8 mouse cellular contexts compared by ENCODE assay signal in genomic region chr17:45575123-45575897, GRCm38 (mm10). TPM values are rescaled to one million over a fixed set of nuclear protein-coding genes. Genes with fewer than 3 reads are reported as not detected.
A peak's percentile ranks its signal among the peaks of the same experiment; 100 is the strongest.
DNase-seq lines count a peak whose midpoint lies in the region; ATAC-seq and TF ChIP-seq lines count a peak whose summit lies in the region.
"Had no signal": no experiment of that assay in that cellular context is flagged by ENCODE, and none has a peak within 500 bp of the region (broad histone marks: within the 10 kb centered on the region; RNA-seq: fewer than 3 reads in every experiment).

No protein-coding gene starts in this region.

- TF ChIP-seq CTCF in layer of hippocampus, adult 2 months (conservative IDR thresholded peaks at IDR 0.05): no peak
- TF ChIP-seq CTCF in hindbrain, postnatal 0 days (IDR thresholded peaks at IDR 0.05; ENCODE audit: low read depth): no peak

- ATAC-seq in forebrain, embryonic 12.5 days (ENCODE audit: low FRiP score): no peak
- ATAC-seq in hindbrain, postnatal 0 days: no peak
- no peak for ATAC-seq in activated CD4-positive, CD25-positive, alpha-beta regulatory T cell, adult 4 months

- 90% methylated on average over 8 of the region's 8 CpGs for WGBS in forebrain, embryonic 12.5 days
- WGBS in hindbrain, postnatal 0 days: 85% methylated on average over 8 of the region's 8 CpGs

- H3K79me2 ChIP-seq in myocyte (ENCODE audit: control insufficient read depth, insufficient read depth): peaks cover 27% of the 10 kb centered on the region

- H3K27me3 ChIP-seq in forebrain, embryonic 12.5 days: no peaks in the 10 kb centered on the region
- H3K27me3 ChIP-seq in hindbrain, postnatal 0 days (ENCODE audit: insufficient read depth, low read length): no peaks in the 10 kb centered on the region
- no peaks in the 10 kb centered on the region for H3K27me3 ChIP-seq in myocyte (ENCODE audit: control insufficient read depth, insufficient read depth, insufficient read length)

- no peak for DNase-seq in layer of hippocampus, adult 2 months (ENCODE audit: low spot score in 2 of 2)
- DNase-seq in layer of hippocampus, postnatal 36 days: no peak
- DNase-seq in hindbrain, postnatal 0 days (ENCODE audit: low spot score): no peak
- no peak for DNase-seq in c-Kit-positive CD71-positive TER-119-positive erythroid progenitor cells, embryonic 14.5 days (ENCODE audit: low spot score)
- DNase-seq: kidney, postnatal 14 days had no signal

- H3K4me2 ChIP-seq in forebrain, embryonic 12.5 days: peak overlapping the region; percentile 81; the same call in 1 of the 2 replicates
- H3K4me2 ChIP-seq in hindbrain, postnatal 0 days (ENCODE audit: low read depth, low read length): peak overlapping the region; percentile 79; the same call in 1 of the 2 replicates
- peak overlapping the region; percentile 70 for H3K4me2 ChIP-seq in myocyte (ENCODE audit: low read depth)

- peaks cover 25% of the 10 kb centered on the region for H3K4me1 ChIP-seq in forebrain, embryonic 12.5 days
- H3K4me1 ChIP-seq in hindbrain, postnatal 0 days (ENCODE audit: insufficient read depth, low read length): peaks cover 3% of the 10 kb centered on the region; the same call in 1 of the 2 replicates

- no peak for TF ChIP-seq POLR2A in myocyte (IDR thresholded peaks at IDR 0.05; ENCODE audit: insufficient read length, low read depth)

- no peak overlapping the region for H3K4me3 ChIP-seq in layer of hippocampus, adult 2 months
- H3K4me3 ChIP-seq in forebrain, embryonic 12.5 days (replicated peaks): no peak overlapping the region
- H3K4me3 ChIP-seq in hindbrain, postnatal 0 days (ENCODE audit: low read length): no peak overlapping the region
- H3K4me3 ChIP-seq in myocyte: peak overlapping the region; percentile 95

- H3K36me3 ChIP-seq in forebrain, embryonic 12.5 days (replicated peaks): peaks cover 15% of the 10 kb centered on the region
- peaks cover 12% of the 10 kb centered on the region for H3K36me3 ChIP-seq in hindbrain, postnatal 0 days (ENCODE audit: insufficient read depth, low read length)
- H3K36me3 ChIP-seq in myocyte (ENCODE audit: control insufficient read depth, insufficient read depth): peaks cover 18% of the 10 kb centered on the region

- no peaks in the 10 kb centered on the region for H3K9me3 ChIP-seq in forebrain, embryonic 12.5 days
- H3K9me3 ChIP-seq in hindbrain, postnatal 0 days (ENCODE audit: low read length): no peaks in the 10 kb centered on the region

- peak overlapping the region; percentile 99 for H3K27ac ChIP-seq in layer of hippocampus, adult 2 months
- H3K27ac ChIP-seq in forebrain, embryonic 12.5 days: peak overlapping the region; percentile 98
- peak overlapping the region; percentile 96 for H3K27ac ChIP-seq in hindbrain, postnatal 0 days

- 0 out of 2 replicates have a peak overlapping the region, but pooled peaks have one; percentile 7 for H3K9ac ChIP-seq in forebrain, embryonic 12.5 days
- H3K9ac ChIP-seq in hindbrain, postnatal 0 days (replicated peaks; ENCODE audit: low read length): peak overlapping the region; percentile 100; the same call in 1 of the 2 replicates

- H3ac ChIP-seq in myocyte (ENCODE audit: control insufficient read depth, insufficient read length): no peak overlapping the region

TF ChIP-seq in myocyte, 11 proteins besides CTCF, POLR2A, EP300 and RAD21:
- TF ChIP-seq REST (IDR thresholded peaks at IDR 0.05; ENCODE audit: insufficient read depth, insufficient read length) (no peak), TCF12 (IDR thresholded peaks at IDR 0.05; ENCODE audit: insufficient read depth, poor library complexity, severe bottlenecking) (no peak)

RNA-seq across cellular contexts. Expression of gene Hsp90ab1, which starts 2.2 kb away (rescaled TPM):
- 1,000 to 10,000 TPM; 1,695 to 1,765 TPM for total RNA-seq in layer of hippocampus, adult 2 months (2021)
- total RNA-seq in layer of hippocampus, postnatal 36 days (2021): 1,000 to 10,000 TPM; 1,811 to 1,865 TPM
- polyA plus RNA-seq in forebrain, embryonic 12.5 days (2016; fragmentation: Nextera tagmentation; extraction: Ambion mirVana): 1,580 and 1,603 TPM in 2 replicates
- 982 and 1,365 TPM in 2 replicates for total RNA-seq in hindbrain, postnatal 0 days (2014; rRNA removed)
- polyA plus RNA-seq in hindbrain, postnatal 0 days (2015; fragmentation: Nextera tagmentation; extraction: Ambion mirVana): 1,472 and 1,504 TPM in 2 replicates
- polyA plus RNA-seq in myocyte (2012; fragmentation: generic; extraction: Trizol): 1,606 TPM
- 100 to 1,000 TPM; 836 to 982 TPM for polyA plus RNA-seq in activated CD4-positive, CD25-positive, alpha-beta regulatory T cell, adult 4 months (2017; shearing (Covaris generic))

RNA-seq across cellular contexts. Expression of gene Slc35b2, which starts 11.6 kb away (rescaled TPM):
- 10 to 100 TPM; 31.1 to 31.8 TPM for total RNA-seq in layer of hippocampus, adult 2 months (2021)
- 10 to 100 TPM; 28.2 to 29.4 TPM for total RNA-seq in layer of hippocampus, postnatal 36 days (2021)
- polyA plus RNA-seq in forebrain, embryonic 12.5 days (2016; fragmentation: Nextera tagmentation; extraction: Ambion mirVana): 91.0 and 91.7 TPM in 2 replicates
- 105 and 139 TPM in 2 replicates for total RNA-seq in hindbrain, postnatal 0 days (2014; rRNA removed)
- polyA plus RNA-seq in hindbrain, postnatal 0 days (2015; fragmentation: Nextera tagmentation; extraction: Ambion mirVana): 90.3 and 94.0 TPM in 2 replicates
- polyA plus RNA-seq in myocyte (2012; fragmentation: generic; extraction: Trizol): 80.1 TPM
- 10 to 100 TPM; 27.7 to 33.8 TPM for polyA plus RNA-seq in activated CD4-positive, CD25-positive, alpha-beta regulatory T cell, adult 4 months (2017; shearing (Covaris generic))

RNA-seq across cellular contexts. Expression of gene Nfkbie, which starts 19.8 kb away (rescaled TPM):
- 1 to 10 TPM; 2.6 to 2.7 TPM for total RNA-seq in layer of hippocampus, adult 2 months (2021)
- total RNA-seq in layer of hippocampus, postnatal 36 days (2021): 1 to 10 TPM; 2.6 to 3.4 TPM
- polyA plus RNA-seq in forebrain, embryonic 12.5 days (2016; fragmentation: Nextera tagmentation; extraction: Ambion mirVana): 5.5 and 5.7 TPM in 2 replicates
- total RNA-seq in hindbrain, postnatal 0 days (2014; rRNA removed): 7.7 and 9.2 TPM in 2 replicates
- polyA plus RNA-seq in hindbrain, postnatal 0 days (2015; fragmentation: Nextera tagmentation; extraction: Ambion mirVana): 5.2 and 6.0 TPM in 2 replicates
- polyA plus RNA-seq in myocyte (2012; fragmentation: generic; extraction: Trizol): 7.3 TPM
- polyA plus RNA-seq in activated CD4-positive, CD25-positive, alpha-beta regulatory T cell, adult 4 months (2017; shearing (Covaris generic)): 10 to 100 TPM; 28.3 to 50.2 TPM

RNA-seq across cellular contexts. Expression of gene Slc29a1, which starts 24.1 kb away (rescaled TPM):
- 10 to 100 TPM; 21.1 to 23.0 TPM for total RNA-seq in layer of hippocampus, adult 2 months (2021)
- total RNA-seq in layer of hippocampus, postnatal 36 days (2021): 10 to 100 TPM; 20.8 to 21.5 TPM
- polyA plus RNA-seq in forebrain, embryonic 12.5 days (2016; fragmentation: Nextera tagmentation; extraction: Ambion mirVana): 50.2 and 52.0 TPM in 2 replicates
- 170 and 354 TPM in 2 replicates for total RNA-seq in hindbrain, postnatal 0 days (2014; rRNA removed)
- polyA plus RNA-seq in hindbrain, postnatal 0 days (2015; fragmentation: Nextera tagmentation; extraction: Ambion mirVana): 60.6 and 77.6 TPM in 2 replicates
- 913 TPM for polyA plus RNA-seq in myocyte (2012; fragmentation: generic; extraction: Trizol)
- 10 to 100 TPM; 82.3 to 85.3 TPM for polyA plus RNA-seq in activated CD4-positive, CD25-positive, alpha-beta regulatory T cell, adult 4 months (2017; shearing (Covaris generic))

RNA-seq across cellular contexts. Expression of gene Tmem151b, which starts 25.8 kb away (rescaled TPM):
- total RNA-seq in layer of hippocampus, adult 2 months (2021): 100 to 1,000 TPM; 106 to 112 TPM
- 100 to 1,000 TPM; 106 to 112 TPM for total RNA-seq in layer of hippocampus, postnatal 36 days (2021)
- 8.5 and 13.4 TPM in 2 replicates for polyA plus RNA-seq in forebrain, embryonic 12.5 days (2016; fragmentation: Nextera tagmentation; extraction: Ambion mirVana)
- total RNA-seq in hindbrain, postnatal 0 days (2014; rRNA removed): 107 and 114 TPM in 2 replicates
- polyA plus RNA-seq in hindbrain, postnatal 0 days (2015; fragmentation: Nextera tagmentation; extraction: Ambion mirVana): 29.5 and 29.8 TPM in 2 replicates
- polyA plus RNA-seq in myocyte (2012; fragmentation: generic; extraction: Trizol): 0.30 TPM
- not detected for polyA plus RNA-seq in activated CD4-positive, CD25-positive, alpha-beta regulatory T cell, adult 4 months (2017; shearing (Covaris generic))
